Mouse (Mus musculus) c-Kit-positive CD71-positive TER-119-negative erythroid progenitor cells, embryonic 14.5 days (primary cell): ENCODE measurements at regions not wholly inside any gene's neighbourhood (a gene's known extent, or its start where the extent isn't known, plus 50 kb on each side); places are given as distances from the start of the nearest gene placed in this dataset.

ENCODE experiments used
- DNase-seq: peaks from one replicate; pipeline ENCODE4 v3.0.0-alpha.2; 2013; ENCODE audit warnings: low read depth

- DNase-seq, result no peak
These were observed 266.8 kb downstream of the Tns1 start for GRCm38 (mm10) chr1:73857497-73857896.

- DNase-seq, result no peak
These were observed 267.4 kb downstream of the Tns1 start for GRCm38 (mm10) chr1:73856811-73857210.

GRCm38 (mm10) chr1:73855306-73855705 is 268.9 kb downstream of the Tns1 start:
- no peak for DNase-seq

GRCm38 (mm10) chr1:73853851-73854250 is 270.4 kb downstream of the Tns1 start:
- DNase-seq, result no peak

GRCm38 (mm10) chr1:73850173-73851014 is 273.9 kb downstream of the Tns1 start:
- no peak for DNase-seq

- no peak for DNase-seq
These were observed 275.9 kb downstream of the Tns1 start for GRCm38 (mm10) chr1:73848370-73848769.

GRCm38 (mm10) chr1:73847126-73847525 is 277.1 kb downstream of the Tns1 start:
- no peak for DNase-seq

- DNase-seq, result no peak
These were observed 279.1 kb downstream of the Tns1 start for GRCm38 (mm10) chr1:73845115-73845514.

- DNase-seq, result no peak
These were observed 279.7 kb downstream of the Tns1 start for GRCm38 (mm10) chr1:73844574-73844973.

- DNase-seq, result no peak
These were observed 284.9 kb downstream of the Tns1 start for GRCm38 (mm10) chr1:73839351-73839750.

- DNase-seq, result no peak
These were observed 287.6 kb downstream of the Tns1 start for GRCm38 (mm10) chr1:73836680-73837079.

- DNase-seq, result no peak
These were observed 289.7 kb downstream of the Tns1 start for GRCm38 (mm10) chr1:73834566-73834965.

GRCm38 (mm10) chr1:73830486-73831132 is 293.6 kb downstream of the Tns1 start:
- no peak for DNase-seq

GRCm38 (mm10) chr1:73828996-73829395 is 295.3 kb downstream of the Tns1 start:
- no peak for DNase-seq

GRCm38 (mm10) chr1:73826243-73826930 is 297.9 kb downstream of the Tns1 start:
- DNase-seq, result peak; percentile 16

GRCm38 (mm10) chr1:73824406-73825184 is 299.7 kb downstream of the Tns1 start:
- no peak for DNase-seq

- no peak for DNase-seq
These were observed 300.5 kb downstream of the Tns1 start for GRCm38 (mm10) chr1:73823726-73824125.

GRCm38 (mm10) chr1:73822616-73823015 is 301.6 kb downstream of the Tns1 start:
- DNase-seq, result no peak

GRCm38 (mm10) chr1:73820701-73821100 is 303.5 kb downstream of the Tns1 start:
- no peak for DNase-seq

- DNase-seq, result no peak
These were observed 317.0 kb downstream of the Tns1 start for GRCm38 (mm10) chr1:73807206-73807605.

- no peak for DNase-seq
These were observed 319.1 kb downstream of the Tns1 start for GRCm38 (mm10) chr1:73805156-73805555.

- DNase-seq, result no peak
These were observed 324.3 kb downstream of the Tns1 start for GRCm38 (mm10) chr1:73799996-73800395.
